Mouse (Mus musculus) midbrain, embryonic 13.5 days (tissue): ENCODE measurements around the gene Mul1. TPM values are rescaled to one million over a fixed set of nuclear protein-coding genes. Genes with fewer than 3 reads are reported as not detected.
A peak's percentile ranks its signal among the peaks of the same experiment; 100 is the strongest.

Experiments
- ATAC-seq: fragments of 200-750 bp; cut with Nextera tagmentation; 2 replicates; pipeline ENCODE4 v1.8.0; 2017; ENCODE audit warnings: mild to moderate bottlenecking, moderate TSS enrichment, moderate library complexity
- H3K27ac ChIP-seq: fragments of 300-500 bp; sonication (generic); 2 replicates; pipeline ENCODE4 v1.5.1; 2015; ENCODE audit warnings: inconsistent platforms, mild to moderate bottlenecking, moderate library complexity
- H3K27me3 ChIP-seq: fragments of 300-500 bp; sonication (generic); 2 replicates; pipeline ENCODE4 v1.6.1; 2015; ENCODE audit warnings: mild to moderate bottlenecking, inconsistent platforms
- H3K36me3 ChIP-seq: fragments of 300-500 bp; sonication (generic); 2 replicates; pipeline ENCODE4 v1.6.1; 2015; ENCODE audit warnings: mild to moderate bottlenecking, inconsistent platforms
- H3K4me1 ChIP-seq: fragments of 300-500 bp; sonication (generic); replicated peaks from 2 replicates; pipeline ENCODE4 v1.6.1; 2015; ENCODE audit warnings: inconsistent platforms
- H3K4me2 ChIP-seq: fragments of 300-500 bp; sonication (generic); replicated peaks from 2 replicates; pipeline ENCODE4 v1.6.1; 2015; ENCODE audit warnings: moderate library complexity, mild to moderate bottlenecking, inconsistent platforms
- H3K4me3 ChIP-seq: fragments of 300-500 bp; sonication (generic); replicated peaks from 2 replicates; pipeline ENCODE4 v1.5.1; 2015; ENCODE audit warnings: mild to moderate bottlenecking, inconsistent platforms
- H3K9ac ChIP-seq: fragments of 300-500 bp; sonication (generic); replicated peaks from 2 replicates; pipeline ENCODE4 v1.6.1; 2015; ENCODE audit warnings: mild to moderate bottlenecking, inconsistent platforms
- H3K9me3 ChIP-seq: fragments of 300-500 bp; sonication (generic); 2 replicates; pipeline ENCODE4 v1.6.1; 2016; ENCODE audit warnings: mild to moderate bottlenecking, inconsistent platforms
- WGBS: fragments of 180-500 bp; shearing (Covaris S2); methylation state at CpG from one replicate; pipeline ENCODE4 v1.1.7; 2015; 5-methylcytosine and 5-hydroxymethylcytosine counted together
- polyA plus RNA-seq: library from polyadenylated mRNA; unstranded; fragments of >200 nt; fragmentation: Nextera tagmentation; extraction: Ambion mirVana; gene quantifications from 2 replicates; pipeline ENCODE4 v1.2.1, GENCODE M21; 2015

The Mul1 gene
- polyA plus RNA-seq = 18.3 and 19.9 TPM in 2 replicates

GRCm38 (mm10) chr4:138434347-138435316 is at the start of gene Mul1:
Mul1 (plus strand) TSS chr4:138434671.
- WGBS = 2% methylated on average over 64 of the region's 64 CpGs
- Histone ChIP-seq H3K27ac (peak within 1 kb of the TSS; percentile 75), H3K4me1 (peaks cover 13% of the 10 kb centered on the region), H3K36me3 (peaks cover 35% of the 10 kb centered on the region), H3K27me3 (peaks cover 27% of the 10 kb centered on the region), H3K9ac (peak within 1 kb of the TSS; percentile 79), H3K4me3 (peak within 1 kb of the TSS; percentile 72), H3K4me2 (peak within 1 kb of the TSS; percentile 84), H3K9me3 (no peaks in the 10 kb centered on the region)
- ATAC-seq = peak; percentile 89

- WGBS = 60% methylated on average over 7 of the region's 7 CpGs
- H3K4me2 ChIP-seq = no peak overlapping the region
- peaks cover 21% of the 10 kb centered on the region for H3K4me1 ChIP-seq
- H3K9me3 ChIP-seq = no peaks in the 10 kb centered on the region
- H3K27ac ChIP-seq = no peak overlapping the region
- H3K9ac ChIP-seq = no peak overlapping the region
- no peak for ATAC-seq
- no peak overlapping the region for H3K4me3 ChIP-seq
- peaks cover 86% of the 10 kb centered on the region for H3K27me3 ChIP-seq
- no peaks in the 10 kb centered on the region for H3K36me3 ChIP-seq
Measured at GRCm38 (mm10) chr4:138393703-138394102, 40.8 kb upstream of the Mul1 start.

- no peak overlapping the region for H3K27ac ChIP-seq
- no peaks in the 10 kb centered on the region for H3K9me3 ChIP-seq
- peak overlapping the region; percentile 43 for H3K4me3 ChIP-seq
- WGBS = under 1% methylated on average over 98 of the region's 103 CpGs
- H3K9ac ChIP-seq = peak overlapping the region; percentile 60
- peaks cover 21% of the 10 kb centered on the region for H3K4me1 ChIP-seq
- peak overlapping the region; percentile 68 for H3K4me2 ChIP-seq
- ATAC-seq = peak; percentile 74; the same call in 1 of the 2 replicates
- peaks cover 96% of the 10 kb centered on the region for H3K27me3 ChIP-seq
- H3K36me3 ChIP-seq = no peaks in the 10 kb centered on the region
Measured at GRCm38 (mm10) chr4:138395087-138395970, 39.1 kb upstream of the Mul1 start.

- Histone ChIP-seq H3K4me2 (peak within 1 kb of the TSS; percentile 68), H3K36me3 (no peaks in the 10 kb centered on the region), H3K27ac (no peak within 1 kb of the TSS), H3K27me3 (peaks cover 92% of the 10 kb centered on the region), H3K4me3 (peak within 1 kb of the TSS; percentile 43), H3K9me3 (no peaks in the 10 kb centered on the region), H3K9ac (peak within 1 kb of the TSS; percentile 60), H3K4me1 (peaks cover 21% of the 10 kb centered on the region)
- ATAC-seq = no peak; the same call in 1 of the 2 replicates
- WGBS = 2% methylated on average over 46 of the region's 46 CpGs
Measured at GRCm38 (mm10) chr4:138395971-138396645, 38.4 kb upstream of the Mul1 start, which contains the start of gene Fam43b. Fam43b (minus strand) TSS chr4:138396528.

GRCm38 (mm10) chr4:138396711-138397110 is 37.8 kb upstream of the Mul1 start:
- peak overlapping the region; percentile 43 for H3K4me3 ChIP-seq
- H3K27ac ChIP-seq = no peak overlapping the region
- H3K9ac ChIP-seq = peak overlapping the region; percentile 19; the same call in 1 of the 2 replicates
- H3K4me2 ChIP-seq = peak overlapping the region; percentile 68
- H3K4me1 ChIP-seq = peaks cover 21% of the 10 kb centered on the region
- no peaks in the 10 kb centered on the region for H3K9me3 ChIP-seq
- 1% methylated on average over 8 of the region's 8 CpGs for WGBS
- no peaks in the 10 kb centered on the region for H3K36me3 ChIP-seq
- H3K27me3 ChIP-seq = peaks cover 89% of the 10 kb centered on the region
- no peak for ATAC-seq

- no peaks in the 10 kb centered on the region for H3K36me3 ChIP-seq
- no peak overlapping the region for H3K4me2 ChIP-seq
- H3K4me1 ChIP-seq = no peaks in the 10 kb centered on the region
- no peak overlapping the region for H3K9ac ChIP-seq
- H3K27me3 ChIP-seq = peaks cover 20% of the 10 kb centered on the region
- no peak for ATAC-seq
- WGBS = 2% methylated on average over 2 of the region's 2 CpGs
- H3K4me3 ChIP-seq = no peak overlapping the region
- no peaks in the 10 kb centered on the region for H3K9me3 ChIP-seq
- no peak overlapping the region for H3K27ac ChIP-seq
Measured at GRCm38 (mm10) chr4:138404806-138405205, 29.7 kb upstream of the Mul1 start.

- no peaks in the 10 kb centered on the region for H3K36me3 ChIP-seq
- no peak overlapping the region for H3K27ac ChIP-seq
- H3K4me3 ChIP-seq = no peak overlapping the region
- no peak overlapping the region for H3K9ac ChIP-seq
- WGBS = 87% methylated on average over 12 of the region's 13 CpGs
- H3K9me3 ChIP-seq = no peaks in the 10 kb centered on the region
- H3K27me3 ChIP-seq = peaks cover 11% of the 10 kb centered on the region; the same call in 1 of the 2 replicates
- no peak overlapping the region for H3K4me2 ChIP-seq
- H3K4me1 ChIP-seq = no peaks in the 10 kb centered on the region
- no peak for ATAC-seq
Measured at GRCm38 (mm10) chr4:138407479-138408194, 26.8 kb upstream of the Mul1 start.

GRCm38 (mm10) chr4:138411011-138411410 is 23.5 kb upstream of the Mul1 start:
- WGBS = 17% methylated on average over 5 of the region's 5 CpGs
- no peaks in the 10 kb centered on the region for H3K36me3 ChIP-seq
- H3K9me3 ChIP-seq = no peaks in the 10 kb centered on the region
- ATAC-seq = no peak
- no peak overlapping the region for H3K4me3 ChIP-seq
- no peak overlapping the region for H3K9ac ChIP-seq
- no peak overlapping the region for H3K4me2 ChIP-seq
- peaks cover 6% of the 10 kb centered on the region for H3K4me1 ChIP-seq
- H3K27ac ChIP-seq = no peak overlapping the region
- peaks cover 13% of the 10 kb centered on the region; the same call in 1 of the 2 replicates for H3K27me3 ChIP-seq

GRCm38 (mm10) chr4:138411504-138412121 is 22.9 kb upstream of the Mul1 start:
- ATAC-seq = no peak
- H3K27me3 ChIP-seq = peaks cover 16% of the 10 kb centered on the region; the same call in 1 of the 2 replicates

GRCm38 (mm10) chr4:138414725-138415124 is 19.7 kb upstream of the Mul1 start:
- WGBS = 29% methylated on average over 6 of the region's 6 CpGs
- no peaks in the 10 kb centered on the region for H3K36me3 ChIP-seq
- ATAC-seq = 0 out of 2 replicates have a peak, but pooled peaks have one; percentile 20
- peaks cover 15% of the 10 kb centered on the region for H3K4me1 ChIP-seq
- H3K9me3 ChIP-seq = no peaks in the 10 kb centered on the region
- peak overlapping the region; percentile 49 for H3K27ac ChIP-seq
- 0 out of 2 replicates have a peak overlapping the region, but pooled peaks have one; percentile 40 for H3K9ac ChIP-seq
- H3K4me3 ChIP-seq = no peak overlapping the region
- peaks cover 10% of the 10 kb centered on the region for H3K27me3 ChIP-seq
- no peak overlapping the region for H3K4me2 ChIP-seq

More at GRCm38 (mm10) chr4:138411504-138412121, 22.9 kb upstream of the Mul1 start:
- H3K4me3 ChIP-seq = no peak overlapping the region
- H3K36me3 ChIP-seq = no peaks in the 10 kb centered on the region
- peaks cover 6% of the 10 kb centered on the region for H3K4me1 ChIP-seq
- WGBS = 56% methylated on average over 7 of the region's 7 CpGs
- H3K9ac ChIP-seq = no peak overlapping the region
- H3K27ac ChIP-seq = no peak overlapping the region
- H3K9me3 ChIP-seq = no peaks in the 10 kb centered on the region
- no peak overlapping the region for H3K4me2 ChIP-seq
